Mouse (Mus musculus) urinary bladder, adult 2 months (tissue): ENCODE data around the gene Hlf. TPM values are rescaled to one million over a fixed set of nuclear protein-coding genes. Genes with fewer than 3 reads are reported as not detected.
A peak's percentile ranks its signal among the peaks of the same experiment; 100 is the strongest.

ENCODE experiments used
- DNase-seq: peaks from one replicate; pipeline ENCODE4 v3.0.0; 2022; ENCODE audit warnings: low spot score
- polyA plus RNA-seq: library from polyadenylated mRNA; depleted of rRNA; stranded (reverse); fragments of >200 nt; gene quantifications from 2 replicates; pipeline ENCODE4 v1.2.3, GENCODE M21; 2012; rRNA removed

Hlf gene
- polyA plus RNA-seq = 33.1 and 35.4 TPM in 2 replicates

- peak; percentile 60 for DNase-seq
Observed at GRCm38 (mm10) chr11:90390817-90391173, at the start of gene Hlf. TSS of gene Hlf (minus strand) at chr11:90390895.

GRCm38 (mm10) chr11:90438768-90439167, 48.1 kb upstream of the Hlf start:
- no peak for DNase-seq

- DNase-seq = no peak
Observed at GRCm38 (mm10) chr11:90425207-90425525, 34.5 kb upstream of the Hlf start.

GRCm38 (mm10) chr11:90424334-90425206, 33.9 kb upstream of the Hlf start:
- DNase-seq = no peak

GRCm38 (mm10) chr11:90423896-90424295, 33.2 kb upstream of the Hlf start:
- DNase-seq = no peak

- DNase-seq = no peak
Observed at GRCm38 (mm10) chr11:90419706-90420105, 29.0 kb upstream of the Hlf start.

GRCm38 (mm10) chr11:90417921-90418320, 27.2 kb upstream of the Hlf start:
- peak; percentile 97 for DNase-seq

- DNase-seq = no peak
Observed at GRCm38 (mm10) chr11:90417011-90417410, 26.3 kb upstream of the Hlf start.

GRCm38 (mm10) chr11:90398850-90399249, 8.2 kb upstream of the Hlf start:
- no peak for DNase-seq

- DNase-seq = no peak
Observed at GRCm38 (mm10) chr11:90391271-90392185, 833 bp upstream of the Hlf start.

- DNase-seq = no peak
Observed at GRCm38 (mm10) chr11:90389902-90390816, 536 bp downstream of the Hlf start.

- no peak for DNase-seq
Observed at GRCm38 (mm10) chr11:90389174-90389901, 1.4 kb downstream of the Hlf start.

GRCm38 (mm10) chr11:90387501-90388440, 2.9 kb downstream of the Hlf start:
- no peak for DNase-seq

- DNase-seq = no peak
Observed at GRCm38 (mm10) chr11:90382005-90382611, 8.6 kb downstream of the Hlf start.

- no peak for DNase-seq
Observed at GRCm38 (mm10) chr11:90381113-90381512, 9.6 kb downstream of the Hlf start.

GRCm38 (mm10) chr11:90380131-90380685, 10.5 kb downstream of the Hlf start:
- no peak for DNase-seq

- no peak for DNase-seq
Observed at GRCm38 (mm10) chr11:90378008-90378407, 12.7 kb downstream of the Hlf start.

- no peak for DNase-seq
Observed at GRCm38 (mm10) chr11:90376436-90376835, 14.3 kb downstream of the Hlf start.

- no peak for DNase-seq
Observed at GRCm38 (mm10) chr11:90371470-90372100, 19.1 kb downstream of the Hlf start.
